Mouse (Mus musculus) kidney, adult 2 months (tissue): ENCODE data around the gene 9030612E09Rik. TPM values are rescaled to one million over a fixed set of nuclear protein-coding genes. Genes with fewer than 3 reads are reported as not detected.

Experiments used
- DNase-seq: peaks from one replicate; pipeline ENCODE4 v3.0.0; 2021
- H3K27ac ChIP-seq: fragments of 200-500 bp; 2 replicates; pipeline ENCODE4 v1.5.1; 2012; ENCODE audit warnings: low read depth, low read length, control low read depth, inconsistent platforms; ENCODE audit not compliant: insufficient read depth
- H3K27me3 ChIP-seq: fragments of 200-500 bp; replicated peaks from 2 replicates; pipeline ENCODE4 v1.6.1; 2012; ENCODE audit warnings: mild to moderate bottlenecking, moderate library complexity, low read length, inconsistent platforms; ENCODE audit not compliant: control insufficient read depth, insufficient read depth
- H3K36me3 ChIP-seq: fragments of 200-500 bp; 2 replicates; pipeline ENCODE4 v1.6.1; 2012; ENCODE audit warnings: mild to moderate bottlenecking, moderate library complexity, low read length, inconsistent platforms; ENCODE audit not compliant: control insufficient read depth, insufficient read depth
- H3K4me1 ChIP-seq: fragments of 200-500 bp; 2 replicates; pipeline ENCODE4 v1.6.1; 2011; ENCODE audit warnings: low read length; ENCODE audit not compliant: control insufficient read depth, insufficient read depth
- H3K4me3 ChIP-seq: fragments of 200-500 bp; 2 replicates; pipeline ENCODE4 v1.5.1; 2011; ENCODE audit warnings: mild to moderate bottlenecking, low read depth, low read length, control low read depth; ENCODE audit not compliant: insufficient read depth
- CTCF ChIP-seq: fragments of 200-500 bp; conservative IDR thresholded peaks from 2 replicates; pipeline ENCODE4 v1.5.1; 2011; ENCODE audit warnings: low read depth, mild to moderate bottlenecking, control low read depth, low read length, moderate library complexity, mixed read lengths; ENCODE audit not compliant: insufficient read depth, insufficient read length
- POLR2A ChIP-seq: fragments of 200-500 bp; IDR thresholded peaks from one replicate; pipeline ENCODE4 v1.6.1; 2011; ENCODE audit warnings: low read depth, low read length, control low read depth
- WGBS: fragments of 180-500 bp; shearing (Covaris S2); methylation state at CpG from one replicate; pipeline ENCODE4 v1.1.7; 2018; 5-methylcytosine and 5-hydroxymethylcytosine counted together
- polyA plus RNA-seq: library from polyadenylated mRNA; depleted of rRNA; stranded (reverse); fragments of >200 nt; gene quantifications from 2 replicates; pipeline ENCODE4 v1.2.3, GENCODE M21; 2012; rRNA removed

Gene 9030612E09Rik
- 0.12 and 0.14 TPM in 2 replicates for polyA plus RNA-seq

DNA sequence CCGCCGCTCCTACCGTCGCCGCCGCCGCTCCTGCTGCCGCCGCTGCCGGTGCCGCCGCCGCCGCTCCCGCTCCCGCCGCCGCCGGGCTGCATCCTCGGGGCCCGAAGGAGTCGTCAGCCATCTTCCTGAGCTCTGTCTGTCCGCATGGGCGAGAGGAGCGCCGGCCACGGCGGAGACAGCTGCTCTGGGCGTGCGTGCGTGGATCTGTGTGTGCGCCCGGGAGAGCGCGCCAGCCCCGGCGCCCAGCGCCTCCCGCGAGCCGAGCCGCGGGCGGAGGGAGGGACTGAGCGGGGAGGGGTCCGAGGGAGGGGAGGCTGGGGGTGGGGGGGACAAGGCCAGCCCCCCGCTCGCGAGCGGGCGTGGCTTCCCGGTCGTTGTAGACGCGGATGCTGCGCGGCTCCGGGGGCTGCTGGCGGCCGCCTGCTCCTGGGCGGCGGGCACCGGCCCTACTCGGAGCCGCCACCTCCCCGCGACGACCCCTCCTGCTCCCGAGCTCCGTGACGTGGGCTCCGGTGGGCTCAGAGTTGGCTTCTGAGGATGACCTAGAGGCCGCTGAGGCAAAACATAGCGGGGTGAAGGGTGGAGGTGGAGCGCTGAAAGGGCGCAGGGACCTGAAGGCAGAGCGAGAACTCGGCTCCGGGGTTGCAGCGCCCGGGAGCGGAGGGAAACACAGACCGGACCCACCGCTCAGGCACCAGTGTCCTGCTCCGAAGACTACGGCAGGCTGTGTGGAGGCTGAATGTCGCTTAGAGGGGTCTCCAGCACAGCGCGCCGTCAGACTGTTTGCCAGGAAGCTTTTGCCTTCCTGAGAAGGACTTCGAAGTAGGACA is at the start of gene 9030612E09Rik, which contains the start of gene Sobp:
Gene 9030612E09Rik (plus strand): TSS at position 379 of the 830 bp plus-strand sequence.
Gene Sobp (minus strand): TSS at position 205 of the 830 bp plus-strand sequence.
- H3K4me1 ChIP-seq = no peaks in the 10 kb centered on the region
- no peak within 1 kb of the TSS for H3K27ac ChIP-seq
- no peak for TF ChIP-seq CTCF
- no peak for TF ChIP-seq POLR2A
- WGBS = under 1% methylated on average over 81 of the region's 91 CpGs
- peak within 1 kb of the TSS; percentile 69 for H3K4me3 ChIP-seq
- H3K36me3 ChIP-seq = no peaks in the 10 kb centered on the region
- no peaks in the 10 kb centered on the region; the same call in 1 of the 2 replicates for H3K27me3 ChIP-seq
- no peak for DNase-seq

DNA sequence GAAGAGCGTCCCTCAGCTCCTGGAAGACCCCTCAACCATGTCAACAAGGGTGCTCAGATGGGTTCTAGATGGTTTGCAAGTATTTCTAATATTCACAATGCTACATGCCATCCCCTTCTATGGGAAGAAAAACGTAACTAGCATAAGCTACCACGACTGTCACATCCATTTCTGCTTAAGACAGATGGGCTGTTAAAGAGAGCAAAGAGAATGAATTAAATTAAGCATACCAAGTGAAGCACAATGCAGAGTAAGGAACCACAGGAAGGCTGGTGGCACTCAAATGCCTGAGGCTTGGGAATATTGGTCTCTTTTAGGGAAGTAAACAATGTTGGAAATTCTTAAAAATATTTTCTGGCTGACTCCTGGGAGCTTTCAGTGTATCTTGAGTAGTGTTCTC is 45.8 kb upstream of the 9030612E09Rik start:
- TF ChIP-seq CTCF (no peak), POLR2A (no peak)
- Histone ChIP-seq H3K27me3 (no peaks in the 10 kb centered on the region), H3K36me3 (no peaks in the 10 kb centered on the region), H3K4me1 (no peaks in the 10 kb centered on the region), H3K4me3 (no peak overlapping the region), H3K27ac (no peak overlapping the region)
- no peak for DNase-seq
- 80% methylated on average over 3 of the region's 3 CpGs for WGBS

DNA sequence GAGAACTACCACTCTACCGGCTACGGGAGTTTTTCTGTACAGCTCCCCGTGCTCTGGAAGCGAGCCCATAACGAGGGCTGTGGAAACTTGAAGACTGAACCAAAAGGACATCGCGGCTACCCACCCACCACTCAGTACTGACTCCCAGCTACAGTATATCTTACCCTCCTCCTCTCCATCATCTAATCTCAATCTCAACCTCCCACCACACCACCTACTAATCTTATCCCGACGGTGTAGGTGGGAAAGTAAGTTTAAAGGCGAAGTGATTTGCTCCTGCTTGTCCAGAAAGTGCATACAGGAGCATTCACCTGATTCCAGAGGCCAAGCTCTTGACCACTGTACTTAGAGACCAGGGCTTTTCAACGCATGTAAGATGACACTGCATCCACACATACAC is 40.5 kb upstream of the 9030612E09Rik start:
- H3K27ac ChIP-seq = no peak overlapping the region
- no peak for TF ChIP-seq CTCF
- no peak for TF ChIP-seq POLR2A
- H3K36me3 ChIP-seq = no peaks in the 10 kb centered on the region
- H3K4me3 ChIP-seq = no peak overlapping the region
- 85% methylated on average over 11 of the region's 11 CpGs for WGBS
- no peaks in the 10 kb centered on the region for H3K27me3 ChIP-seq
- DNase-seq = no peak
- H3K4me1 ChIP-seq = no peaks in the 10 kb centered on the region

DNA sequence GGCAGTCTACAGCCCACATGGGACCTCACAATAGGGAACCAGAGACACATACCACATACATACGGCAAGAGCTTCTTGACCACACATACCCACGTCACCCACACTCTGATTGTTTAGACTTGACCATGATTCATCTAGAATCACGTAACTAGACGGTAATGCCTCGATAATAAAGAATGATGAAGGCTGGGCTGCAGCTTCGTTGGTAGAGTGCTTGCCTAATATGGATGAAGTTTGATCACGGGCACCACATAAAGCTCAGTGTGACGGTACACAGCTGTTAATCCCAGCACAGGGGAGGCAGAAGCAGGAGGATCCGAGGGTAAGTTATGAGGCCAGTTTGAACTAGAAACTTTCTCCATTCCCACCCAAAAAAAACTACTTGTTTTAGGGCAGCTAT is 31.3 kb upstream of the 9030612E09Rik start:
- H3K27me3 ChIP-seq = no peaks in the 10 kb centered on the region
- no peaks in the 10 kb centered on the region for H3K36me3 ChIP-seq
- H3K27ac ChIP-seq = no peak overlapping the region
- no peak for TF ChIP-seq CTCF
- TF ChIP-seq POLR2A = no peak
- no peaks in the 10 kb centered on the region for H3K4me1 ChIP-seq
- 87% methylated on average over 9 of the region's 9 CpGs for WGBS
- H3K4me3 ChIP-seq = no peak overlapping the region
- DNase-seq = no peak

DNA sequence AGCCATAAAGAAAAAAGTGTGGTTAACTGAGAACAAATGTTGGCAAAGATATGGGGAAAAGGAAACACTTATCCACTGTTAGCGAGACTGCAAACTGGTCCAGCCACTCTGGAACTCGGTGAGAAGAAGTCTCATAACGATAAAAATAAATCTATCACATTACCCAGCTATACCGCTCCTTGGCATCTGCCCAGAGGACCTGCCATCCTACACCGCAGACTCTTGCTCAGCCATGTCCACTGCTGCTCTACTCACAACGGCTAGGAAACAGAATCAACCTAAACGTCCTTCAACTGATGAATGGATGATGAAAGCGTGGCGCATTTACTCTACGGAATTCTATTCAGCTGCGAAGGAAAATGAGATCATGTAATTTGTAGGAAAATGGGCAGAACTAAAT is 26.0 kb upstream of the 9030612E09Rik start:
- no peak for DNase-seq
- Histone ChIP-seq H3K27ac (no peak overlapping the region), H3K4me3 (no peak overlapping the region), H3K4me1 (no peaks in the 10 kb centered on the region), H3K27me3 (no peaks in the 10 kb centered on the region), H3K36me3 (no peaks in the 10 kb centered on the region)
- WGBS = 78% methylated on average over 11 of the region's 11 CpGs
- TF ChIP-seq POLR2A = no peak
- no peak for TF ChIP-seq CTCF

DNA sequence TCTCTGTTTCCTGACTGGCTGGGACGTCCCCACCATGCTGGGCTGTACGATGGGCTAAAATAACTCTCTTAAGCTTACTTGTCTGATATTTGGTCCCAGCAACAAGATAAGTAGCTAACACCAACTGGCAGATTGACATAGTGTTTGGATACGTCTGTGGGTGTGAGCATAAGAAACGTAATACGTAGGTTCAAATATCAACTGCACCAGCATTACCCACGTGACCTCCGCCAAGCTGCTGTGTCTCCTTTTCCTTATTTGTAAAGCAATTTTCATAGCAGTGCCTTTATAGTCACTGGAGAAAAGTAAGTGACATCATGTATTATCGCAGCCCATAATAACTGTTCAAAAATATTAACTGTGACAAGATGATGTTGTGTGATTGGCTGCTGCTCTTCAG is 21.9 kb upstream of the 9030612E09Rik start:
- no peak for TF ChIP-seq CTCF
- no peak for TF ChIP-seq POLR2A
- H3K36me3 ChIP-seq = no peaks in the 10 kb centered on the region
- H3K4me1 ChIP-seq = no peaks in the 10 kb centered on the region
- 79% methylated on average over 8 of the region's 8 CpGs for WGBS
- H3K27me3 ChIP-seq = no peaks in the 10 kb centered on the region
- H3K4me3 ChIP-seq = no peak overlapping the region
- no peak overlapping the region for H3K27ac ChIP-seq
- DNase-seq = no peak

DNA sequence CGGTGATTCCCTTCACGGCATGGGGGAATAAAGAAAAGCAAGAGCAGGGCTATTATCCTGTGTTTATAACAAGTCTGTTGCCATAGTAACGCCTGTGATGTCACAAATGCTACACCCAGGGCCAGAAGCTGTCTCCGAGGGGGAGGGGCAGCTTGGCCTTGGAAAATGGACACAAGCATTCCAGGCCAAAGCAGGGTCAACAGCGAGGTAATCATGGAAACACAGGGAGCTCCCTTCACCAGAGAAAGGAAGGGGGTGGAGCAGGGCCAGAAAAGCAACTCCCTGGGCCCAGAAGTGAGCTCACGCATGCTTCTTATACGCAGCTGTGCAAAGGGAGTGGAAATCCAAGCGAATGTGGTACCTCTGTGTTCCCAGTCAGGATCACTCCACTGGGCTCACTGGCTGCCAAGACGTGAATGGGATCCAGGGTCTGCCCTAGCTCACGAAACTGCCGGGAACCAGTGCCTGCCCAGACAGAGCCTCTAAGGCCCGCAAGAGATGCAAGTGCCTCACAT is 19.4 kb upstream of the 9030612E09Rik start:
- Histone ChIP-seq H3K4me3 (no peak overlapping the region), H3K27ac (no peak overlapping the region), H3K36me3 (no peaks in the 10 kb centered on the region), H3K27me3 (no peaks in the 10 kb centered on the region), H3K4me1 (no peaks in the 10 kb centered on the region)
- no peak for TF ChIP-seq CTCF
- TF ChIP-seq POLR2A = no peak
- WGBS = 36% methylated on average over 12 of the region's 12 CpGs
- DNase-seq = peak; percentile 59
